Mouse (Mus musculus) left cerebral cortex, postnatal 10 days (tissue): ENCODE measurements at regions not wholly inside any gene's neighbourhood (a gene's known extent, or its start where the extent isn't known, plus 50 kb on each side); places are given as distances from the start of the nearest gene placed in this dataset.

ENCODE experiments used
- DNase-seq, 2 experiments: peaks; one replicate each; pipeline ENCODE4 v3.0.0; 2021 to 2022; ENCODE audit warnings: low spot score in 2 of 2, mixed read lengths in 1 of 2; ENCODE audit errors: extremely low spot score in 1 of 2
- intact Hi-C: fragments of 180-260 bp; cut with DNase I; formaldehyde crosslinking; loops from one replicate; pipeline ENCODE4 v1.15.1; 2025

DNA sequence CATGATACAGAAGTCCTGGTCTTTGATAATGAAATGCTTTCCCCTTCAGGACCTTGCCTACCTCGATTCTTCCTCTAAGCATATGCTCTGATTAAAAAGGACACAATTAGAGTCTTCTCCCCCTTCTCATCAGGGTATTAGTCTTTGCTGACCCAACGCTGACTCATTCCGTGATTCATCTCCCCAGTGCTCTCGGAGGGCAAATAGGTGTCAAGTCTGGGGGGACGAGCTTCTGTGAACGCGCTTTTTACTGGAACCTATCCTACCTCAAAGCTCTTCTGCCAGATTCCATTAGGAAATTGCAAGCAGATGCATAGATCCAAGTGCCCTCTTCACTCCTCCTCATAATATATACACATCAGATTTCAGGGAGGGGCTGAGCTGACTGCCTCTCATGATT is 63.8 kb upstream of the Bach2 start:
- no peak for DNase-seq
- intact Hi-C loops: no loop called here

GRCm38 (mm10) chr4:32175231-32175630 is 63.4 kb upstream of the Bach2 start:
- no peak for DNase-seq
- intact Hi-C loops: no loop called here

DNA sequence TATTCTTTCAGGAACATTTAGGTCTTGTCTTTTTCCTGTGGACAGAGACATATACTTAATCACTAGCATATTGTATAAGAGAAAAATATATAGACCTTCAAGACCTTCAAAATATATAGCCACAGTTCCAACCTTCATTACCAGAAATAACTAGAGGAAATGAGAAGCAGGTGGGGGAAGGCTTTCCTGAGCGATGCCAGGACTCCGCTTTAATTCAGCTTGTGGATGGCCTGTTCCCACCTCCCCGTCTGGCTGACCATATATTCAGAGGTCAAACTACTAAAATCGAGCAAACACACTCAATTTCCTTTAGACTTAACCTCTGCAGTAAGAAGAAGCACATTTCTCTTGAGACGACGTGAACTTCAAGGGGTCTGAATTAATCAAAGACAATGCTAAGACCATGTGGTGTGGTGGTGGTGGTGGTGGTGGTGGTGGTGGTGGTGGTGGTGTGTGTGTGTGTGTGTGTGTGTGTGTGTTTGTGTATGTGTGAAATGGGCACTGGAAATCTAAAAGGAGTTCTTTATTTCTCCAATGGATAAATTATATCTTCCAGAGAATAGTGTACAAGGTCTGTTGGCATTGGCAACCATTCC is 62.7 kb upstream of the Bach2 start:
- no peak for DNase-seq
- intact Hi-C loops: no loop called here

DNA sequence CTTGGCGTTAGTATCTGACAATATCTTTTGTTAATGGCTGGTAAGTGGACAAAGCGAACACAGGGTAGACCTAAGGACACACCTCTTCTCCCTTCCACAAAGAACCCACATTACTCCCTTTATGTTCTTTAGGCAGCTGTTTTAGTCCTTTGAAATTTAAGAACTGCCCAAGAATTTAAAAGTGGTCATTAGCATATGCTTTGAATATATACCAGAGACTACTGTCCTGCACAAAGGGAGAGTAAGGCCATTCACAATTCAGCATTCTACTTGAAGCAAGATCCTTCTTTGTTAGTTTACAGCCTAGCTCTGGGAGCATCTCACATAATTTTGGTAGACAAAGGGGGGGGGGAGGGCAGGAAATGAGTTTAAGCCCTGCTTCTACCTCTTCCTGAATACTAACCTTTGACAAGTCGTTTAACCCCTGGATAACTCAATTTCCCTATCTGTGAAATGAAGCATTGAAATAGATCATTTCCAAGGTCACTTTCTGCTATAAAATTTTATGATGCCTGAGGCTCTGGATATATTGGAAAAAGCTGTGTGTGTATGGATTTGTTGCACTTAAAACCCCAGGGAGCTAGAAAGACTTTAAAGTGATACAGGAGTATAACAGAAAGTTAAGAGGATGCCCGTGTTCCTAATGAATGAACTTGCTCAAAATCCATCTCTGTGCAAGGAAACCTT is 62.0 kb upstream of the Bach2 start:
- intact Hi-C loops: no loop called here
- no peak for DNase-seq

DNA sequence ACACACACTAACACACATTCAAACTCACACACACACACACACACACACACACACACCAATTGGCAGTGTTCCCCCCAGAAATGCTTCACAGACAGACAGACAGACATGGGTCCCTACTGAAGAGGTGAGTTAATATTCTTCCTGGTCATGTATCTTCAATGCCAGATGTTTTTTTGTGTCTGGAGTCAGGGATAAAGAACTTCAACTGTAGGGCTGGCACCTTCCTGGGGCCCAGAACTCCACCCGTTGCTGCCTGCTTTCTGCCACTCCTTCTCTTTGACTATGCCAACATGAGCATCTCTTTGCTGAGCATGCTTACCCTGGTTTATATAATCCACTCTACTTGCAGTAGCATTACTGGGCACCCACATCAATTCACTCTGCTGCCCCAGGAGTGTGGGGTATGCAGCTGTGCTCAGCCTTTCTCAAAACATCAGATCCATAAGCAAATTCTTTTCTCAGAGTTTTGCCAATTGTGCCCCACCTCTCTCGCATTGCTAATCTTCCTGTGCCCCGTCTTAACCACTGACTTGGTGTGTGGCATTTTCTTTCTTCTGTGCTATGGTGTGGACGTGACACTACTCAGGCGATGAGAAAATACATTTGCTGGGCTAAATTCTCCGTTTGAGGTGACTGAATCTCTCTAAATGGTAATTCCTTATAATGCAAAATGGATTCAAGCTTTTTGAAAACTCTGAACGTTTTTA is 60.5 kb upstream of the Bach2 start:
- DNase-seq: no peak
- intact Hi-C loops: no loop called here

DNA sequence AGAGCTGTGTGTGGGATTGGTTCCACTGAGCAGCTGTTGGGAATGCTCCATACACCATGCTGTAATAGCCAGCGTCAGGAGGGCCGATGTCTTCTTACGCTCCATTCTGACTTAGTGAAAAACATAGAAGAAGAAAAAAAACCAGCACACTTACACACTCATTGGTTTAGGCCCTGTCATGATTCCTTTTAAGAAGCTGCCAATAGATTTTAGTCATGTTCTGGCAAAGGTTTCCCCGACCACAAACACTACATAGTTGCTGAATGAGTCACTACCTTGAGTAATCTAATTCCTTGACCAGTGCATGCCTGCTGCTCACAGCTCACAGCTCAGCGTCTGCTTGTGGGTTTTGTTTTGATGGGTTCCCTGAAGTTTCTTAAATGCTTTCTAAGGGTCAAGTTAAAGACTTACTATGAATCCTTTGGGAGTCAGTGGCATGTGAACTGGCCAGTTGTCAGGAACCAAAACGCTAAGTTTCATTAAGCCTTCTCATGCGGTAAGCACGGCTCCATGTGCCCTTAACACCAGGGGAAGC is 58.8 kb upstream of the Bach2 start:
- DNase-seq: no peak
- intact Hi-C loops: no loop called here

- intact Hi-C loops: no loop called here
- DNase-seq: no peak
These were observed 54.8 kb upstream of the Bach2 start for GRCm38 (mm10) chr4:32183791-32184190.

DNA sequence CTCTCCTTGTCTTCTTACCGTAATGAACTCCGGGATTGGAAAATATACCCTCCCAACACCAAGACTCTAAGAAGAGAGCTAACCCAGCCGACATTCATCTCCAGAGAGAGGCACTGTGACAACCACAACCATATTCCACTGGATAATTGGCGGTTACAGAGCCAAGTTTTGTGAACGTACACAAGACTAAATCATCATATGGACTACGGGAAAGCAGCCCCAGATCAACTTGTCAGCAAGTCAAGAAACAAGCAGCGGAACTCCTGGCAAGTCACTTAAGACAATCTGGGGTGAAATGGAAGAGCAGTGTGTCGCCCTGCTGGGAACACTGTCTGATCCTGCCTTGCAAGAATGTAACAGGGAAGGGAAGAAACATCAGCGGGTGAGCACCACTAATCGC is 52.6 kb upstream of the Bach2 start:
- DNase-seq: no peak
- intact Hi-C loops: no loop called here

GRCm38 (mm10) chr4:32187154-32187553 is 51.5 kb upstream of the Bach2 start:
- intact Hi-C loops: no loop called here

DNA sequence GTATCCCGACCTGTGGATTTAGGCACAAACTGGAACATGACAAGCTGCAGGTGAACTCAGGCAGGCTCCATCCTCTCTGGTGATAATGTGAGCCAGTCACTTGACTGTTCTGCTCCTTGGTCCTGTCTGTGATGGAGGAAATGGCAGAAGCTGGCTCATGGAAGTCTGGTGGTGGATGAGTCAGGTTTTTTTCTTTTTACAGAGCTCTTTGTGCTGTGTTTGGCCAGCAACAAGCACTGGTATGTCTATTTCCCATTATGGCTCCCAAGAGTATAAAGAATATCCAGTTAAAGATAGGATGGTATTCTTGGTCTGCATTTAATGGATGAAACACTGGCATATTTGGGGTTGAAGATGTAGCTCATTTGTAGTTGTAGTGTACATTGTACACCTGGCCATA is 50.5 kb upstream of the Bach2 start:
- intact Hi-C loops: no loop called here
- no peak for DNase-seq

More at GRCm38 (mm10) chr4:32187154-32187553, 51.5 kb upstream of the Bach2 start:
- no peak for DNase-seq

DNA sequence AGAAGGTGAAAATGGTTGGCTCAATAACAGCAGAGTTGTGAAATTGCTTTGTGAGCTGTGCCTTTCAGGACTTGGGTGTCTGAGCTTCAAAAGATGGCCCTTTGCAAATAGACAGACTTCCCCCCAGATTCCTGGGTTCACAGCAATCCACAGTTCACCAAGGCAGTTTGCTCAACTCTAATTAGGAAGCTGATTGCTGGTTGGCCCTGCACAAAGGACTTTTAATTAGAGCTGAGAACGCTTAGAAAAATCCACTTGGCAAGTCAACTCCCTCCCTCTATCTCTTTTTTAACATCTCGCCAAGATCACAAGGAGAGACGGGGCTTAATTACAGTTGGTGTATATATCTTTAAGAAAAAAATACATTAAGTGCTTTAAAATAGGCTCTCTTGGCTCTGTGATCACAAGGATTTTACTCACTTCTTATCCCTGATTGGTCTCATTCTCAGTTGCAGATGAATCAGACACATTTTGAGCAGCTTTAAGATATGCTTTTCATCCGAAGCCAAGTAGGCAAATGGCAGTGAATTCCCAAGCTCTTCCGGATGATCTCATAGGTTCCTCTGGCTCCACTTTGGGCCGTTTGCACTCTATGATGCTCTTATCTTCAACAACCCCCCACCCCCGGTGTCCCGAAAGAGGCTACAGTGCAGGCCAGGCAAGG is 49.7 kb upstream of the Bach2 start:
- intact Hi-C loops: no loop called here
- peak in 1 of 2 experiments; percentile 29 for DNase-seq
